Comparison of ENCODE assay signal across 18 mouse cellular contexts in genomic region chr13:95841946-95842345, GRCm38 (mm10).
"Had no signal": no experiment of that assay in that cellular context is flagged by ENCODE, and none has a peak within 500 bp of the region (broad histone marks: within the 10 kb centered on the region; RNA-seq: fewer than 3 reads in every experiment).

No protein-coding gene starts in this region.

- H3K4me1 ChIP-seq: lung, embryonic 15.5 days; midbrain, embryonic 13.5 days; midbrain, embryonic 15.5 days; neural tube, embryonic 12.5 days; stomach, embryonic 15.5 days had no signal

- H3K4me3 ChIP-seq: liver, embryonic 13.5 days; liver, embryonic 15.5 days; lung, embryonic 15.5 days; megakaryocyte, embryonic 14.5 days; midbrain, embryonic 13.5 days; midbrain, embryonic 15.5 days; neural tube, embryonic 12.5 days; stomach, embryonic 15.5 days had no signal

- DNase-seq: liver, embryonic 13.5 days; liver, postnatal 0 days; lung, adult 2 months; lung, postnatal 14 days; lung, postnatal 36 days; right cerebral cortex, postnatal 14 days; thymus, adult 2 months; thymus, postnatal 25 days; thymus, postnatal 4 days had no signal

- H3K27ac ChIP-seq: liver, embryonic 13.5 days; liver, embryonic 15.5 days; lung, embryonic 15.5 days; macrophage; midbrain, embryonic 13.5 days; midbrain, embryonic 15.5 days; neural tube, embryonic 12.5 days; stomach, embryonic 15.5 days had no signal

- ATAC-seq: liver, postnatal 0 days; lung, postnatal 0 days; midbrain, embryonic 13.5 days; midbrain, embryonic 15.5 days had no signal

- H3K36me3 ChIP-seq: liver, embryonic 13.5 days; liver, embryonic 15.5 days; lung, embryonic 15.5 days; midbrain, embryonic 13.5 days; midbrain, embryonic 15.5 days; neural tube, embryonic 12.5 days; stomach, embryonic 15.5 days had no signal

- H3K27me3 ChIP-seq: liver, embryonic 13.5 days; liver, embryonic 15.5 days; lung, embryonic 15.5 days; megakaryocyte, embryonic 14.5 days; midbrain, embryonic 13.5 days; midbrain, embryonic 15.5 days; neural tube, embryonic 12.5 days; stomach, embryonic 15.5 days had no signal
